Mouse (Mus musculus) urinary bladder, postnatal 36 days (tissue): ENCODE measurements at regions not wholly inside any gene's neighbourhood (a gene's known extent, or its start where the extent isn't known, plus 50 kb on each side); places are given as distances from the start of the nearest gene placed in this dataset.
A peak's percentile ranks its signal among the peaks of the same experiment; 100 is the strongest.

ENCODE experiments used
- DNase-seq, 2 experiments: peaks; one replicate each; pipeline ENCODE4 v3.0.0; 2022; ENCODE audit warnings: low spot score in 2 of 2, mixed read lengths in 1 of 2

DNA sequence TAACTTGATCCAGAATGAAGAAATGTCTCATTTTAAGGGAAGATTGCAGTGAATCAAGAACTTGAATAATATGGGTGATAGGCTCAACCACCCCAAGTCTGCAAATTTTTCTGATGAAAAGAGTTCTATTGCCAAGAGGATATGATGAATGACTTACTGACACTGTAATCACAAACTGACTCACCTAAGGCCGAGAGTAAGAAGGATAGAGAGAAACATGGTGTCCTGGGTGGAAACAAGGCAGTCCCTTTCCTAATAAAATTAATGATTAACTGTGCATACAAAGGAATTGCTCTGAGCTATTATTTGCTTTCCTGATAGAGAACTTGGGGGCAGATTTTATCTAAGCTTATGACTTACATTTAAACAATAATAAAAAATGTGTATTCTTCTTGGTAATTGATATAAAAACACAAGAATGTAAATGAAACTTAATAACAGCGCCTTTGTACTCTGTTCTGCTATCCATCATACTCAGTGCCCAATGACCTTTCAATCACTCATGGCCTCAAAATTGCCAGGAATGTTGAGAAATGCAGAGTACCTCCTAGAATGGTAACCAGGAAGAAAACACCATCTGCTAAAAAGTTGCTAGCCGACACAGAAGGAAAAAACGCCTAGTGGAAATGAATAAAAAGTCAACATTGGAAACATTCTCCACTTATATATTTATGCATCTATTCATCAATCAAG, 606.7 kb downstream of the Efnb2 start:
- DNase-seq, result no peak

DNA sequence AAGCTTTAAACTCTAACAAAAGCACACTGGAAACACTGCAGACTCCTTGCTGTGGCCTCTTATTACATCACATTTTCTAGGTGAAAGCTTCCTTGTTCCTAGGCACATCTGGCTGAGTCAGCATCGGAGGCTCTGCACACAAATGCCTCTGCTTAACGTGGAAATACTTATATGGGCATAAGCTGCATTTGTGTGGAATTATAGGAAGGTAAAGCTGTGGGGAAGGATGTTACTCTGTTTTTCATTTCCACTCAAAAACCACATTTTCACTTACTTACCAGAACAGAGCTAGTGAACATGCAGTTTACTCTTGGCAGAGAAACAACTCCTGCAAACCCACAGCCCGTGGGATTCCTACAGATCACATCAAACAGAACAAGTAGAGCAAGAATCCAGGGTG, 609.9 kb downstream of the Efnb2 start:
- no peak for DNase-seq

DNA sequence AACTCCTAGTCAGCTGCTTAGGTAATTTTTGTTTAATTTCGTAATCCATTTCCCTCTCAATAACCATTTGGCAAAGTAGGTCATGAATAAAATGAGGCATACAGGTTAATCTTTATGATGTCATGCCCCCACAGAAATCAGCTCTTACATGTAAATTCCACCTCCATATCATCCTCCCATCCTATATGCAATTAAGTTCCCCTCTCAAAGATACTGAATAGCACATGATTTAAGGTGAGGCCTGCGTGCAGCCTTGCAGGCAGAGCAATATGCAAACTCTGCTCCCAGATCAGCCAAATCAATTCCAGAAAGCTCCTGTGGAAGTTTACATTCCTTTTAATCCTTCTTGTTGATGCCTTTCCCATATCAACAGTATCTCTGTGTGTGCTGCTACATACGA, 610.3 kb downstream of the Efnb2 start:
- DNase-seq, result no peak

DNA sequence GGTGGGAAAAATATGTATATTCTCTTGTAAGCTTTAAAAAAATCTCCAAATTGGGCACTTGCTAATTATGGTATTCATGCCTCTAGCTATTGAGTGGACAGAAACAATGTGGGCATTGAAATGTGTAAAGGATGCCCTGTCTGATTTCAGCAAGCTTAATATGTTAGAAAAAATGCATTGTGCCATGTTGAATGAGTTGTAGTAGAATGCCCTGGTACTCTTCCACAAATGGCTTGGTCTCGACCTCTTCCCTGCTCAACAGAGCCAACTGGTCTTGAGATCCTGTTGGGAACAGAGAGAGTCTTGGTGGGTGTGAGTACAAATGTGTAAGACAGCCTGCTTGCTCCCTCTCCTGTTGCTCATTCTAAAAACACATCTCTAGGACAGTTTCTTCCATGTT, 616.1 kb downstream of the Efnb2 start:
- no peak for DNase-seq

DNA sequence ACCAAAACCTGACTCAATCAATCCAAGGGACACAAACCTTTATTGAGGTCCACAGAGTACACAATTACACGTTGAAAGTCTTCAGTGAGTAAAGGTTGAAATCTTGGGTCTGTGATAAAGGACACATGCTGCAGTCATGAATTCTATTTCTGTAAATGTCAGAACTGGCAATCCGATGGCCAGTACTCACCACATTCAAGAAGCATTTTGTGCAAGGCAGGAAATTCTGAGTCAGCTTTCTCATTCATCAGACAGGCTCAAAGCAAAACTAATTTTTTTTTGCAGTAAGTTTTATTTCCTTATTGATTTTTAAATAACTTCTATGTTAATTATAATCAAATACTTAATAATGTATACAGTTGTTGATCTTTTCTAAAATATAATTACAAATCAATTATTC, 616.7 kb downstream of the Efnb2 start:
- DNase-seq, result no peak

DNA sequence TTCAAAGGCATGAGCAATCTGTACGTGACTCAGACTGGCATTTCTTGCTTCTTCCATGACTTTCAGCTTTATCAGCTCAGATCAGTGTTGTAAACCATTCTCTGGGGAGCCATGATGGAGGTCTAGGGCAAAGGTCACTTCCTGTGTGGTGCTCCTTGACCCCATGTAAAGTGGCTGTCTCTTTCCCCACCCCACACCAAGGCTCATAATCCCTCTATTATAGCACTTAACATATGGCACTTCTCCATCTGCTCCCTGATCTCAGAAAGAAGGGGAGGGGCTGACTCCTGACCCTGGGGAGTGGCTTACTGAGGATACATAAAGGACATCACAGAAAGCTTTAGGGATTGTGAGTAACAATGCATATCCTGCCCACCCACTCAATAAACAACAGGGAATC, 623.1 kb downstream of the Efnb2 start:
- no peak for DNase-seq

DNA sequence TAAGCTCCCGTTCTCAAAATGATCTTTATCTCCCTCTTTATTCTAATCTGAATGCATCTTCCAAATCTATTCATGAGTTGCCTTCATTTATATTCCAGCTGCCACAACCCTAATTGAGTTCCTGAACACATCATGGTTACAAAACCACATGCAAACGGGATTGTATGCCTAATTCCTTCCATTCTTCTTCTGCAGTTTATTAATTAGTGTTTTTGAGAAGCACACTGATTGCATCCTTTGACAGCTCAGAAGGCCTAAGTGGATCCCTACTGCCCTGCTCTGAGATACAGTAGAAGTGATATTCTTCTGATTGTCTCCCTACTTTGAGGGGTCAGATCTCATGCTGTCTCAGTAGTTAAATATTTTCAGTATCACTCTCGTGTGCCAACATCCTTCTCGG, 649.9 kb downstream of the Efnb2 start:
- no peak for DNase-seq

DNA sequence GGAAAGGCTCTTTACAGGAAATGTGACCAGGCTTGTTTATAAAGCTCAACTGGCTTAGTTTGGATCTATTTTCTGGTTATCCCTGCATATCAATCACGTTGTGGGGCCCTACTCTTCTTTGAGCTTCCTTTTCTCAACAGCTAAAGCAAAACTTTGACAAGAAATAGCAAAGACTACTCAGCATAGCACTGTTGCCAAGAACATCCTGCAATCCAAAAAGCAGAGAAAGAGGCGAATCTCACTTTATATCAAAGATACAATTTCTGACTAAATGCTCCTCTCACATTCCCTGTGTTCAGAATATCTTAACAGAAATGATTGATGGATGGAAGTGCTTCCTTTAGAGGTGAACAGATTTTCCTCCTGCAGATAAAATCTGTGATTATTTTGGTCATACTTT, 666.1 kb downstream of the Efnb2 start:
- no peak for DNase-seq

DNA sequence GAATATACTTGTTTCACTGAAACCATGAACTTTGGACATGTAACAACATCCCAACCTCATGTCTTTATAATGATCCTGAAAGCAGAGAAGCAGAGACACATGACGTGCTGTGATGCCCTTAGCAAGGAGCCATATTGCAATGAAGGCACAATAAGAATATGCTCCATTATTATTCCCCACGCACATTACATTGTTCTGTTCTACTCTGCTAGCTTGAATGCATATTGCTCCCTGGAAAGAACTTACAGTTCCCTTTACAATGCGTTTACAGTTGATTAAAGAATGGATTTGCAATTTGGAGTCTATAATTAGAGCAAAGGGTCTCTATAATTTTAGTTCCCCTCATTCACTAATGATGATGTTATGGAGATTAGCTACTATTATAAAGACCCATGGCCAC, 672.2 kb downstream of the Efnb2 start:
- DNase-seq, result no peak

DNA sequence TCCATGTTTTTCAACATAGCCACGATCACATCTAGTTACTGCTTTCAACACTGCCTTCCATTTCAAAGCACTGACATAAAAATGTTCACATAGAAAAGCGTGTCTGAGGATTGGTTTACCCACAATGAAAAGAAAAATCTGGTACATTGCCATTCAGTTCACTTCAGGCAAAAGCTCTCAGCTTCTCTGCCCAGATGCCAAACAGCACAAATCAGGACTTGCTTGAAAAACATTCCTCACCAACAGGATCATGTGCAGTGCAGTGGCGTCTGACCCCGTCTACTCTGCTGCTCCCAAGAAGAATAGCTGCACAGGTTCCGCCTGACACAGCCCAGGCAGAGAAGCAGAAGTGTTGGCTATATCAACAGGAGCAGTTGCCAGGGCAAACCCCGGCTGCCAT, 684.0 kb downstream of the Efnb2 start:
- DNase-seq, result peak; percentile 2 to 6

DNA sequence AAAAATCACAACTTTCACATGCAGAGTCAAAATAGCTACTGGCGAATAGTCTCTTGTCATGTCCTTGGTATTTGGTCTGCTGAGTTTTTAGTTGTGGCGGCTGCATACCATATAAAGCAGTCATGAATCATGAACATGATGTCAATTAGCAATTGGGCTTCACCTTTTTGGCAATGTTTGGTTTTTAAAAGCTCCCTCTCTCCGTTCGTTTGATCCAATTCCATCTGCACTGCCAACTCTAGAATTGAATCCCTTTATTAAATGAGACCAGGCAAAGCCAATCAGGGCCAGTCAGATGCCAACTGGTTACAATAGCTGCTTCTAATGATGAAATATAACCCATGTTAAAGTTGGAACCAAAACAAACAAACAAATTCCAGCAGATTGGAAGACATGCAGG, 687.3 kb downstream of the Efnb2 start:
- DNase-seq, result no peak

DNA sequence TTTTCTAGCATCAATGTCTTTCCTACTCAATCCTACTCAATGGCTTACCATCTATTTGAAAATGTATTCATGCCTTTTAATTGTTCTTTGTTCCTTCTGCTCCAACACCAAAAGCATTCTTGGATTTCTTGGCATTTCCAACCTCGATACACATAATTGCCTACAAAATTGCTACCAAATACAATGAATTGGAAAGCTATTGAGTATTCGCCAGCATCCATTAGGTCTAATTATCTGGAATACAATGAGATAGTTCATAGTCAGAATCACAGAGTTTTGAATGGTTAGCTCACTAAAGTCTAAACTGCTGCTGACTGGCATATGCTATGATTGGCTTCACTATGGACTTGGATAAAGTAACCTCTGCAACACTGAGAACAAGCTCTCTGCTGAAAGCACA, 696.8 kb downstream of the Efnb2 start:
- DNase-seq, result no peak

DNA sequence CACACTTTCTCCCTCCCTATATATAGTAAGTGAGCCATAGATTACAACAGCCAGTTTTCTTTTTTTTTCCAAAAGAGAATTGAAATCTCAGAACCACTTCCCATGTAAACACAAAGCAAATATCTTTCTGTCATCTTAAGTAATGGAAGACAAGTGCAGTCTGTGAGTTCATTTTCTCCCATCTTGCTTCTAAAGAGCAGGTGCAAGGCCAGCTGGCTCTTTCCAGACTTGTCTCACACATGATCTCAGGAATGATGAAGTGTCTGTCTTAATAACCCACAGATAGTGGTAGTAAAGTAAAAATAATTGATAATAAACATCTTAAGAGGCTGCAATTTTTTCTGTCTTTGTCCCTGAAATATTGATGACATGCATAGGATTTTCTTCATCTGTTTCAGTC, 704.3 kb downstream of the Efnb2 start:
- no peak for DNase-seq

DNA sequence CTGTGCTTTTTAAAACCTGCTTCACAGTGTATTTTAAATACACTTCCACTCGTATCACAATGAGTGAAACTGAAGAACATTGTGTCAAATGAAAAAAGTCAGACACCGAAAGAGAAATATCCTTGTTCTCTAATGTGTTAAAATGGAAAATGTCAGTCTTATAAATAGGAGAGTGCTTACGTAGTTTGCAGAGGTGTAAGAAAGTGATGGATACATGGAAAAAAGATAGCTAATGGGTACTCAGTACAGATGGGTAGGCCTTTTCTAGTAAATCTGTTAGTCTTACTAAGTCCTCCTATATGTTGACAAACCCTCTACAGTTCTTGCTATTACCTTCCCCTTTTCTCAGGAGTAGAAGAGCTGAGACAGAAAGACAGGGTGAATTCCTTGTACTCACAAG, 706.2 kb downstream of the Efnb2 start:
- no peak for DNase-seq

DNA sequence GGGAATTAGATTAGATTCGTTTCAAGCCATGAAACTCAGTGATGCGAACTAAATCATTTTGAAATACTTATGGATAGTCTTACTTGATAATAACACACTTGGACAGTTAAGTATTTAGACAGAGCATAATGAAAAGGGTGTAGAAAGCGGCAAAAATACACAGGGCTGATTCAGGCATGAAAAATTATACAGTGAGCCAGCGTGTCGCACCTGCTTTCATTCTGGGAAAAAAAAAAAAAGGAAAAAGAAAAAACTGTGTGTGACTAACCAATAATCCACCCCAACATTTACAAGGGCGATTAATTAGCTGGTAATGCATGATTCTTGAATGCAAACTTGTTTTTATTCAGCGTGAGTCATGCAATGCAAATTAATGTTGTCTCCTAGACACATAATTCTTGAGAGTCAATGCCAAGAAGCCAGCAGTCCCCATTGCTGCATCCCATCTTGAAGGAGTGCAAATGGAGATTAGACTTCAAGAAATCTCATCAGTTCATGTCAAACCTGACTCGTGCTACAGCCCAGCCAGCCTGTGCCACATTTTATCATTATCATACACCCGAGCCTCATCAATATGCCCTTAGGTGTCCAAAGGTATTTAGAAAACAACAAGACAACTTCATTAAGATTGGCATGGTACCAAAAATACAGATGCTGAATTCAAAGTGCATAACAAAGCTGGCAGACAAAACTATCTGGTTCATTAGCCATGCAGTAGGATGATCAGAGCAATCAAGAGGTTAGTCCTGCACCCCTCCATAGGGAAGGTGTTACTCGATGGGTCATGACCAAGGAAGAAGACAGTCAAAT, 714.9 kb downstream of the Efnb2 start:
- DNase-seq, result no peak

DNA sequence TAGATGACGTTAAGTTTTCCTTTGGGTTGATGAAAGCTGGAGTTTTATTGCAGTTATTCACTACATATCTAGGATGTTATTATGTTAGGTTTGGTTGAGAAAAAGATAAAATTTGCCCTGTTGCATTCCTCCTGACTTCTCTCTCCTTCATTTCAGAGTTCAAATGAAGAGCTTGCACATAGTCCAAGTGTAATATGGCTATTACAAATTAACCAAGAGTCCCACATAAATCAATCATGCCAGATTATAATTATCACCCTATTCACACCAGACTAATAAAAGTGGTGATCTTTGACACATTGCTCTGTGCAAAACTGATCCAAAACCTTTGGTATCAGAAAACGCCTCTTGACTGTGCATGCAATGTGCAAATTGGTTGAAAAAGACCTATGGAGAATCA, 724.4 kb downstream of the Efnb2 start:
- DNase-seq, result no peak

DNA sequence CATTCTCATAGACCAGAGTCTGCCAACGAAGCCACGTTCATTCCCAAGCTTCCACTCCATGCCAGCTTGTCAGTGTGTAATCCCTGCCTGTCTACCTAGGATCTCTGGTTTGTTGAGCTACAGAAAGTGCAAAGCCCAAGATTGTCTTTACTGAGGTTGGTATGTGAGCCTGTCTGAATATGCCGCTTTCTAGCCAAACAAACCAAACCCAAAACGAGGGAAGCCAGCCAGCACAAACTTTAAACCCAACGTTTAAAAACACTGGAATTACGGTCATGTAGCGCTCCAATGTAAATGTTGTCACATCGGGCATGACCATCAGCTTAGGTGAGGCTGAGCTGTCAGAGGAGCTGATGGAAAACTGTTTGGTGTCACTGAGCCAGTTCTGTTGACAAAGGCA, 741.6 kb downstream of the Efnb2 start:
- no peak for DNase-seq

DNA sequence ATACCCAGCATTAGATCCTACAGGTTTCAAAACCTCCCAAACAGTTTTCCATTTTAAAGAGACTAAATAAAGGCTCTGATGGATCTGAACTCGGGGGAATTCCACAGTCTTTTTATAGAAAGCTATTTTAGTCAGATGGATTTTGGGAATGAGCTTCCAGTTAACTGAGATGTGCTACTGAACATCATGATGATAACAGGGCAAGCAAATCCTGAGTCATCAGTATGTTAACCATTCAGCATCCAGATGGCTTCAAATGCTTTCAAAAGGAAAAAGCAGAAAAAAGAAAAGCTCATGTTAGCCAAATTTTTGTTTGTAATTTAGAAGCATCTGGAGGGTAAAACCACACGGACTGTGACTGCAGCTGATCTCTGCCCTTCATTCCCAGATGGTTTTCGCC, 766.7 kb downstream of the Efnb2 start:
- DNase-seq, result no peak

DNA sequence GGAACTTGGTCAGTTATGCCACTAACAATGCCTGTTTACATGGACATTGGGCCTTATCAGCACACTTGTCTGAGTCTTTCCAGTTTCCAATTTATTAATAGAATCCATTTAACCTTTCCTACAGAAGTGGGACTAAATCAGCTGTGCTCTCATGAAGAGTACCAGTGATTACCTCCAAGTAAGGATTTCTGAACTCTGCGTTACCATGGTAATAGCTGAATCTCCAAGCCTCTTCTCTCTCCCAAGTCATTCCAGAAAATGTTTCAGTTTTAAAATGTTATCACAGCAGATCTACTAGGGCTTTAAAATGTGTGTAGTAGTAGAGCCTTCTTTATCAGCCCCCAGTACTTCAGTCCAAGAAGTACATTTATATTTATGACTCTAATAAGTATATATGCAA, 807.9 kb downstream of the Efnb2 start:
- no peak for DNase-seq

DNA sequence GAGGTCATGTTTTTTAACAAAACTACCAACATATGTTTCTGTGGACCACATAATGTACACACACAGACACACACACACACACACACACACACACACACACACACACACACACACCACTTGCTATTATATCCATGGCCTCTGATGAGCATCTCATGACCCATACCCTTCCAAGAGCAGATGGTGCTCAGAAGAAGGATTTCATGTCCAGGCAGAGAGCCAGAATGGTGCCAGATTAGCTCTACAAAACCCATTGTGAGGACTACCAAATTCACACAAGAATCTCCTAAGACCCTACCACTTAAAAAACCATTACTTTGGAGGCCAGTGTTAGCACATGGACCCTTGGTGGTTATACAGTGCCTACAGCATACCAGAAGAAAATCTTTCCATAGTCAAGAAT, 810.5 kb downstream of the Efnb2 start:
- no peak for DNase-seq

DNA sequence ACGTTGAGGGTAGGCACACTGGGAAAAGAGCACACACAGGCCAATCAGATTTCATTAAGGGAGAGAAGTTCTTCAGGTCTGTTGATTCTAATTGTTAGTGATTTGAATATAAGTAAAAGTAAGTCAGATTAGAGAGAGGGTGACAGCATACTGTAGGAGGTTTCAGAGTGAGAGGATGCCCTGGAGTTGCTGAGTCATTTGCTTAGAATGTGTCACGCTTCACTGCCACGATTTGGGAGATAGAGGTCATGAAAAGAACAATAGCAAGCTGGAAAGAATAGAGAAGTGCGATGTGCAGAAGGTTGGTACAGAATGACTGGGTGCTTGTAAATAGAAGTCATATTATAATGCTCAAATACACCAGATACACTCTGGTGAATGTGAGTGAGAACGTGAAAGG, 829.1 kb downstream of the Efnb2 start:
- no peak for DNase-seq

DNA sequence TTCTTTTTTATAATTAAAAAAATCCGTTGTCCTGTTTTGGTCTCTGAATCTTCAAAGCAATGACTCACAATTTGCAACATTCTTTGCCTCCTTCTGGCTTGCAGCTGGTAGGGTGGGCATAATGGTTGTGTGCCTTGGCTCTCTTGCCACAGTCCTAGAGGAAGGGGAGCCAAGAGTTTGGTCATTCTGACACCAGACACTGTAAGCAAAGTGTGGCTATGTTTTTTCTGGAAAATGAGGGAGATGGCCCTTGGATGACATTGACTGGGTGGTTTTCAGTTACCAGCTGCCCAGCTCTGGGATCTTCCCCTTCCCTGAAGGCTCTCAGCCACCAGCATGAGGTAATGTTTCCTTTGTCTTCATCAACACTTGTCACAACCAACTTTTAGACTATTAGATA, 833.2 kb downstream of the Efnb2 start:
- no peak for DNase-seq

DNA sequence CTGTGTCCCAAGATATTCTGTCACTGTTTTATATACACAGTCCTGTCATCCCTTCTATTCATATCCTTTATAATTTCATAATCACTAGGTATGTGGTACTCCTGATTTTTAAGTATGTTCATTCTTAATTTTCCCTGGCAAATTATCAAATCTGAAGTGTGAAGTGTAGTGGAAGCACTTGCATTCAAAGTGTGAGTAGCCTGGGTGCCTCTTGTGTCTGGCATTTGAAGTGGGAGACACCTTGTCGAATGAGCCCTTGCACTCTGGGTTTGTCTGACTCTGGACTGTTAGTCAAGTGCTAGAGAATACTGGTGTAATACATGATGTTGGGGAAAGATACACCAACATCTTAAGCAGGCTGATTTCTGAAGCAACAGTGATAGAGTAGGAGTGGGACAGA, 852.6 kb downstream of the Efnb2 start:
- DNase-seq, result no peak

DNA sequence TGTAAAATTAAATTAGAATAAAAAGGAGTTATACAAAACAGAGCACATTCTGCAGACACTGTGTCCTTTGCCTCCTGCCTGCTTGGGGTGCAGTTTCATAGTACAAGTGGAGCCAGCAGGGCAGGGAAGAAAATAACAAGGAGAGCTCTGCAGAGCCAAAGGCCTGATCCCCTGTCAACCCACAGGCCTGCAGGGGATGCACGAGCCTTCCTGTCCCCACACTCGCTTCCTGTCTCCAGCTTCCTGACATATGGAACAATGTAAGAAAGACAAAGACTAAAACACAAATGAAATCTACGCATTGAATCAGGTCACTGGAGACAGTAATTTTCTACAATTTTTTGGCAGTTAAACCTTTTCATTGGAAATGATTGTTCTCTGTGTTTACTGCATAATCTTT, 861.8 kb downstream of the Efnb2 start:
- DNase-seq, result no peak
